Mouse (Mus musculus) heart, embryonic 15.5 days (tissue): ENCODE measurements around the gene Unc45b. TPM values are rescaled to one million over a fixed set of nuclear protein-coding genes. Genes with fewer than 3 reads are reported as not detected.
"Not testable (repeated sequence)": the region's sequence is repeated elsewhere in the genome, so short reads cannot be mapped to it uniquely, and the experiment has no call there.

Experiments
- ATAC-seq: fragments of 200-750 bp; cut with Nextera tagmentation; replicated peaks from 2 replicates; pipeline ENCODE4 v1.8.0; 2017; ENCODE audit warnings: low read depth, moderate TSS enrichment; ENCODE audit not compliant: insufficient number of reproducible peaks, insufficient read depth, low FRiP score
- H3K27ac ChIP-seq: fragments of 300-500 bp; sonication (generic); 2 replicates; pipeline ENCODE4 v1.5.1; 2015; ENCODE audit warnings: mild to moderate bottlenecking, inconsistent platforms
- H3K27me3 ChIP-seq: fragments of 300-500 bp; sonication (generic); 2 replicates; pipeline ENCODE4 v1.6.1; 2015; ENCODE audit warnings: inconsistent platforms
- H3K36me3 ChIP-seq: fragments of 300-500 bp; sonication (generic); 2 replicates; pipeline ENCODE4 v1.6.1; 2015; ENCODE audit warnings: mild to moderate bottlenecking, inconsistent platforms
- H3K4me1 ChIP-seq: fragments of 300-500 bp; sonication (generic); replicated peaks from 2 replicates; pipeline ENCODE4 v1.6.1; 2015; ENCODE audit warnings: inconsistent platforms
- H3K4me2 ChIP-seq: fragments of 300-500 bp; sonication (generic); 2 replicates; pipeline ENCODE4 v1.6.1; 2015; ENCODE audit warnings: inconsistent platforms, mild to moderate bottlenecking, moderate library complexity
- H3K4me3 ChIP-seq: fragments of 300-500 bp; sonication (generic); 2 replicates; pipeline ENCODE4 v1.5.1; 2015; ENCODE audit warnings: mild to moderate bottlenecking, inconsistent platforms
- H3K9ac ChIP-seq: fragments of 300-500 bp; sonication (generic); 2 replicates; pipeline ENCODE4 v1.6.1; 2015; ENCODE audit warnings: mild to moderate bottlenecking, inconsistent platforms
- H3K9me3 ChIP-seq: fragments of 300-500 bp; sonication (generic); replicated peaks from 2 replicates; pipeline ENCODE4 v1.6.1; 2016; ENCODE audit warnings: inconsistent platforms
- WGBS: fragments of 180-500 bp; shearing (Covaris S2); methylation state at CpG from one replicate; pipeline ENCODE4 v1.1.7; 2015; ENCODE audit warnings: mixed read lengths; 5-methylcytosine and 5-hydroxymethylcytosine counted together
- microRNA-seq: library from miRNA; unstranded; fragments of <30 nt; microRNA quantifications from one replicate; pipeline ENCODE4, GENCODE M21; 2016
- polyA plus RNA-seq: library from polyadenylated mRNA; unstranded; fragments of >200 nt; fragmentation: Nextera tagmentation; extraction: Ambion mirVana; gene quantifications from 2 replicates; pipeline ENCODE4 v1.2.1, GENCODE M21; 2015

Unc45b gene
- polyA plus RNA-seq, 1 experiment from 2014 or later: 169 TPM

GRCm38 (mm10) chr11:82982409-82982808, 72.1 kb downstream of the Unc45b start:
- not testable (repeated sequence) for H3K4me1 ChIP-seq, H3K27ac ChIP-seq, H3K4me3 ChIP-seq, H3K4me2 ChIP-seq, H3K9me3 ChIP-seq, H3K9ac ChIP-seq, H3K27me3 ChIP-seq, ATAC-seq
- peaks cover 32% of the 10 kb centered on the region for H3K36me3 ChIP-seq
- 84% methylated on average over 2 of the region's 2 CpGs for whole genome bisulfite sequencing

- no peak for ATAC-seq
- Histone ChIP-seq H3K36me3 (peaks cover 32% of the 10 kb centered on the region), H3K4me3 (no peak overlapping the region), H3K9ac (no peak overlapping the region), H3K4me1 (no peaks in the 10 kb centered on the region), H3K27me3 (no peaks in the 10 kb centered on the region), H3K4me2 (no peak overlapping the region), H3K27ac (no peak overlapping the region), H3K9me3 (no peaks in the 10 kb centered on the region)
- 84% methylated on average over 17 of the region's 17 CpGs for WGBS
Observed at GRCm38 (mm10) chr11:82983193-82983592, 72.8 kb downstream of the Unc45b start.

GRCm38 (mm10) chr11:82987621-82988020, 77.3 kb downstream of the Unc45b start:
- Histone ChIP-seq H3K4me3 (no peak overlapping the region), H3K9me3 (no peaks in the 10 kb centered on the region), H3K36me3 (peaks cover 11% of the 10 kb centered on the region; the same call in 1 of the 2 replicates), H3K9ac (no peak overlapping the region), H3K4me1 (peaks cover 17% of the 10 kb centered on the region), H3K27me3 (no peaks in the 10 kb centered on the region), H3K27ac (no peak overlapping the region), H3K4me2 (no peak overlapping the region)
- WGBS: 86% methylated on average over 6 of the region's 6 CpGs
- no peak for ATAC-seq

- H3K9me3 ChIP-seq: no peaks in the 10 kb centered on the region
- peak overlapping the region; percentile 69; the same call in 1 of the 2 replicates for H3K9ac ChIP-seq
- H3K36me3 ChIP-seq: peaks cover 8% of the 10 kb centered on the region; the same call in 1 of the 2 replicates
- 34% methylated on average over 12 of the region's 12 CpGs for WGBS
- H3K4me1 ChIP-seq: peaks cover 17% of the 10 kb centered on the region
- no peak overlapping the region for H3K27ac ChIP-seq
- ATAC-seq: no peak
- H3K4me2 ChIP-seq: peak overlapping the region; percentile 82
- no peaks in the 10 kb centered on the region for H3K27me3 ChIP-seq
- H3K4me3 ChIP-seq: peak overlapping the region; percentile 59
Observed at GRCm38 (mm10) chr11:82989357-82989756, 79.0 kb downstream of the Unc45b start.

GRCm38 (mm10) chr11:82990612-82991385, 80.4 kb downstream of the Unc45b start:
- WGBS: 10% methylated on average over 19 of the region's 19 CpGs
- H3K4me3 ChIP-seq: peak overlapping the region; percentile 59
- H3K4me2 ChIP-seq: peak overlapping the region; percentile 82
- not testable (repeated sequence) for H3K36me3 ChIP-seq, H3K9me3 ChIP-seq, H3K27me3 ChIP-seq
- peaks cover 17% of the 10 kb centered on the region for H3K4me1 ChIP-seq
- peak; percentile 78 for ATAC-seq
- peak overlapping the region; percentile 90 for H3K27ac ChIP-seq
- H3K9ac ChIP-seq: peak overlapping the region; percentile 69

GRCm38 (mm10) chr11:82991469-82992166, 81.3 kb downstream of the Unc45b start, which contains the start of gene Slfn9:
Gene Slfn9 (minus strand): TSS chr11:82991830.
- no peak; the same call in 1 of the 2 replicates for ATAC-seq
- under 1% methylated on average over 14 of the region's 14 CpGs for WGBS
- Histone ChIP-seq H3K9ac (peak within 1 kb of the TSS; percentile 69), H3K4me3 (peak within 1 kb of the TSS; percentile 59), H3K36me3 (no peaks in the 10 kb centered on the region; the same call in 1 of the 2 replicates), H3K27me3 (no peaks in the 10 kb centered on the region), H3K4me1 (peaks cover 17% of the 10 kb centered on the region), H3K27ac (peak within 1 kb of the TSS; percentile 90), H3K9me3 (no peaks in the 10 kb centered on the region), H3K4me2 (peak within 1 kb of the TSS; percentile 82)

Small RNAs within 50 kb of the gene (microRNA-seq; reads per million reads assigned to microRNA genes)
- not detected for gene Mir7679

Other genes starting within 250 kb of the Unc45b start
- 0.21 and 0.28 TPM in 2 replicates for gene Cct6b, start 146.2 kb upstream of the Unc45b start, polyA plus RNA-seq
- 27.5 TPM in 2 replicates for gene Zfp830, start 146.2 kb upstream of the Unc45b start, polyA plus RNA-seq
- 14.6 and 19.4 TPM in 2 replicates for gene Lig3, start 129.4 kb upstream of the Unc45b start, polyA plus RNA-seq
- 3.8 and 6.5 TPM in 2 replicates for gene Rffl, start 39.3 kb upstream of the Unc45b start, polyA plus RNA-seq
- gene Rad51d, start 19.9 kb upstream of the Unc45b start, polyA plus RNA-seq: 11.9 and 14.1 TPM in 2 replicates
- gene Fndc8, start 18.4 kb upstream of the Unc45b start, polyA plus RNA-seq: 0.08 and 0.14 TPM in 2 replicates
- gene Nle1, start 2.1 kb upstream of the Unc45b start, polyA plus RNA-seq: 17.7 and 25.9 TPM in 2 replicates
- gene Slfn5, start 40.8 kb downstream of the Unc45b start, polyA plus RNA-seq: 6.6 and 6.7 TPM in 2 replicates
- 10.7 and 15.5 TPM in 2 replicates for gene Slfn9, start 81.3 kb downstream of the Unc45b start, polyA plus RNA-seq
- gene Slfn8, start 110.3 kb downstream of the Unc45b start, polyA plus RNA-seq: 0.59 and 1.4 TPM in 2 replicates
- gene Slfn2, start 154.6 kb downstream of the Unc45b start, polyA plus RNA-seq: 4.4 and 6.9 TPM in 2 replicates
- 0.34 and 0.55 TPM in 2 replicates for gene Slfn1, start 206.3 kb downstream of the Unc45b start, polyA plus RNA-seq